16 mouse cellular contexts compared by ENCODE assay signal in the genomic region with DNA sequence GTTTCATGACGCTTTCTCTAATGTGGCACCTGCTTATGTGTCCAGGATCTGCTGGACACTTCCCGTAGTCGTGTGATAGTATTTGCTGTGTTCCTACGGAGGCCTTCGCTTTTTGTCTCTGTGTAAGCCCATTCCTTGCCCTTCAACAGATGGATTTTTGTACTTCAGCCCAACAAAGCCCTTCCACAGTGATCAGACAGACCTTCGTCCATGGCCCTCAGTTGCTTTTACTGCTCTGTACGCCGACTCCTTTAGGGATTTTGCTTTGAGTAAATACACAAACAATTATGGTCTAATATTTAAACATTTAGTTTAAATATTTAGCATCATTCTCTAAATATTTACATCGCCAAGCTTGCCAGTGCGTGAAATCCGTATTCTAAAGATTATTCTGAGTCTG.
"Had no signal": no experiment of that assay in that cellular context is flagged by ENCODE, and none has a peak within 500 bp of the region (broad histone marks: within the 10 kb centered on the region; RNA-seq: fewer than 3 reads in every experiment).

No protein-coding gene starts in this region.

- ATAC-seq: liver, embryonic 12.5 days; midbrain, embryonic 16.5 days had no signal

- DNase-seq: midbrain, embryonic 14.5 days; right cerebral cortex, adult 18-20 months; right cerebral cortex, postnatal 25 days; right cerebral cortex, postnatal 4 days; spleen, adult 18-20 months; thymus, adult 18-20 months; thymus, postnatal 14 days; thymus, postnatal 36 days had no signal

- H3K9me3 ChIP-seq: liver, embryonic 12.5 days; midbrain, embryonic 10.5 days; midbrain, embryonic 12.5 days; neural tube, embryonic 13.5 days; neural tube, embryonic 15.5 days had no signal

- H3K36me3 ChIP-seq: liver, embryonic 12.5 days; midbrain, embryonic 10.5 days; midbrain, embryonic 12.5 days; neural tube, embryonic 13.5 days; neural tube, embryonic 15.5 days had no signal

- H3K4me2 ChIP-seq: liver, embryonic 12.5 days; midbrain, embryonic 12.5 days; neural tube, embryonic 13.5 days; neural tube, embryonic 15.5 days had no signal

- H3K27me3 ChIP-seq: liver, embryonic 12.5 days; neural tube, embryonic 13.5 days; neural tube, embryonic 15.5 days had no signal

- H3K9ac ChIP-seq: liver, embryonic 12.5 days; liver, embryonic 14.5 days; midbrain, embryonic 12.5 days; neural tube, embryonic 13.5 days; neural tube, embryonic 15.5 days had no signal

- H3K4me3 ChIP-seq: liver, embryonic 12.5 days; midbrain, embryonic 10.5 days; midbrain, embryonic 12.5 days; myocyte; neural tube, embryonic 13.5 days; neural tube, embryonic 15.5 days had no signal

- H3K4me1 ChIP-seq: liver, embryonic 12.5 days had no signal

- H3K27ac ChIP-seq: liver, embryonic 12.5 days; liver, embryonic 14.5 days; midbrain, embryonic 10.5 days; midbrain, embryonic 12.5 days; neural tube, embryonic 13.5 days; neural tube, embryonic 15.5 days had no signal
